Mouse (Mus musculus) right cerebral cortex, postnatal 4 days (tissue): ENCODE data around the gene Nrbf2.

Experiments used
- DNase-seq: peaks from one replicate; pipeline ENCODE4 v3.0.0-alpha.2; 2022

Gene Nrbf2

GRCm38 (mm10) chr10:67291087-67291486 lies 6.0 kb upstream of the Nrbf2 start:
- DNase-seq = no peak

DNA sequence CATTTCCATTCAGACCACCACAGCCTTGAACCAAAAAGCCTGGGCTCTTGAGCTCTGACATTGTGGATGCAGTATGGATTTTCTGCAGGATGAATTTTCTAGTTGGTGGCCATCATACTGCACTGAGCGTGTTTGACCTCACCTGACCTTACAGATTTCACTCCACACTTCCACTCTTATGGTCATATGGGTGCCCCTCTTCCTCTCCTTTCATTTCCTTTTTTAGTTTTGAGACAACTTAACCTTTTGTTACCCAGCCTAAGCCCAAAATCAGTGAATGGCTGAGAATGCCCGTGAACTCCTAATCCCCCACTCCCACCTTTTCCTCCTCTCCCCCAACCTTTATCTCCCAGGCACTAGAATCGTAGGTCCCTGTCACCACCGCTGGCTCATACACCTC lies 5.5 kb upstream of the Nrbf2 start:
- no peak for DNase-seq

DNA sequence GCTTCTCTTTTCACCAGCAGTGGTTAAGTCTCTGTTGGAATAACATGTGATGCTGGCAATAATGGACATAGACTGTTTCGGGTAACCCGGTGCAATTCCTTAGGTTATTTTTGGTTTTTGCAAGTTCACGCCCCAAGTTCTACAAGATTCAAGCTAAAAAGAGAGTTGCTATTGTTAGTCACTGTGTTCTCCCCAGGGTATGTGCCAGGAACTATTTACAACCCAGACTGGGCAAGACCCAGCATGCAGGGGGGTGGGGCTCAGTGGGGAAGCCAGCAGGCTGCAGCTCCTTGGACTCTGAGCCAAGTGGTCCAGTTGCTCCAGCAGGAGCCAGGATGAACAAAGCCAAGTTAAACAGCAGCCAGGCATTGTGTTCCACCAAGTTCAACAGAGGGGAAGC lies 2.8 kb upstream of the Nrbf2 start:
- DNase-seq = peak; percentile 59

GRCm38 (mm10) chr10:67284761-67285175 lies 337 bp downstream of the Nrbf2 start:
- peak; percentile 24 for DNase-seq

DNA sequence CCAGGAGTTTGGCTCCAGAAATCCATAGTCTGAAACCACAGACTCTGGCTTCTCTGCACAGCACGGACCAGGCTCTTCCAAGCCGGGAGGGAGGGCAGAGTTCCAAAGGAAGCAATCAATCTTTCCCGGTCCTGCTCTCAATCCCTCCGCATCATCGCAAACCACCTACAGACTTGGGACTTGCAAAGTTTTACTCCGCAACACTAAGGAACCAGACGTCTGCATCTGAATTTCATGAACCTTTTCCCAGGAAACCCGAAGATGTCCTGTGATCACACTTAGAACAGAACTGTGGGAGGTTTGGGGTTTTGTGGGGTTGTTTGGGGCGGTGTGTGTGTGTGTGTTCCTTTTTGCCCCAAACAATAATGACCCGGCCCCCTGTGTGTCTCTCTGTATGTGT lies 794 bp downstream of the Nrbf2 start:
- peak; percentile 17 for DNase-seq

- no peak for DNase-seq
Observed at GRCm38 (mm10) chr10:67283516-67283915, 1.6 kb downstream of the Nrbf2 start.

- DNase-seq = no peak
Observed at GRCm38 (mm10) chr10:67282531-67282930, 2.6 kb downstream of the Nrbf2 start.

DNA sequence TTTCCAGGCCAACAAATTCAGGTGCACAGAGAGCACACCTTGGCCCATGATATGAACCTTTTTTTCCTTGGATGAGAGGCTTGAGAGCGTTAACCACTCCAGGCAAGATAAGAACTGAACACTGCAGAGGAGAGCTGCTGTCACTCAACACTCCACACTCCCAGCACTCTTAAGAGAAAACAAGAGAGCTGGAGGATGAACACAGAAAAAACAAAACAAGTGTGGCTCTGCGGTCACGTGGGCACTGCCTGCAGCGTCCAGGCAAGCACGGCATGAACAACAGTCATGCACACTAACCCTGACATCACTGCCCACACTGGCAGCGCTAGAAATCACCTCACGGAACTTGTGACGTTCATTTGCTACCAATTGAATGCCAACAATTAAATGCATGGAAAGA lies 3.3 kb downstream of the Nrbf2 start:
- no peak for DNase-seq

DNA sequence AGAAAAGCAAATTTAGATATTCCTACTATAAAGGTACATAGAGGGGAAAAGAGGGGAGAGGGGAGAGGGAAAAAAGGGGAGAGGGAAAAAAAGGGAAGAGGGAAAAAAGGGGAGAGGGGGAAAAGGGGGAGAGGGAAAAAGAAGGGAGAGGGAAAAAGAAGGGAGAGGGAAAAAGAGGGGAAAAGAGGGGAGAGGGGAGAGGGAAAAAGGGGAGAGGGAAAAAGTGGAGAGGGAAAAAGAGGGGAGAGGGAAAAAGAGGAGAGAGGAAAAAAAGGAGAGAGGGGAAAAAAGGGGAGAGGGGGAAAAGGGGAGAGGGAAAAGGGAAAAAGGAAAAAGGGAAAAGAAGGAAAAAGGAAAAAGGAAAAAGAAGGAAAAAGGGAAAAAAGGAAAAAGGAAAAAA lies 9.2 kb downstream of the Nrbf2 start:
- no peak for DNase-seq

- peak; percentile 58 for DNase-seq
Observed at GRCm38 (mm10) chr10:67264852-67265251, 20.3 kb downstream of the Nrbf2 start.

DNA sequence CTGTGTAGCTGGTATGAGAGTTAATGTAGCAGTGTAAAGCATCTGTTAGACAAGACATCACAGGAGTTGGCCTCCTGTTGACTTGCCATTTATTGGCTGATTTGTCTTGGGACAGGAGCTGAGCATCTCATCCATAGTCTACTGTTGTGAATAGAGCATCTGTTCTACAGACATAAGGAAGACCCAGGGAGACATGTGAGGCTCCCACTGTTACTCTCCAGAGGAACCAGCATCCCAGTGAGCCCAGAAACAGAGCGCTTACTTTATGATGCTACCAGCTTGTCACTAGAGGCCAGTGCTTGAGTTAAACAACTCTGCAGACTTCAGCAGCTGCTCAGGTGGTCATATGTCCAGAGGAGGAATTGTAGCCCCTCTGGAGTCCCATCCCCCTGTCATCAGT lies 32.0 kb downstream of the Nrbf2 start:
- no peak for DNase-seq

GRCm38 (mm10) chr10:67252353-67252752 lies 32.8 kb downstream of the Nrbf2 start:
- DNase-seq = no peak

DNA sequence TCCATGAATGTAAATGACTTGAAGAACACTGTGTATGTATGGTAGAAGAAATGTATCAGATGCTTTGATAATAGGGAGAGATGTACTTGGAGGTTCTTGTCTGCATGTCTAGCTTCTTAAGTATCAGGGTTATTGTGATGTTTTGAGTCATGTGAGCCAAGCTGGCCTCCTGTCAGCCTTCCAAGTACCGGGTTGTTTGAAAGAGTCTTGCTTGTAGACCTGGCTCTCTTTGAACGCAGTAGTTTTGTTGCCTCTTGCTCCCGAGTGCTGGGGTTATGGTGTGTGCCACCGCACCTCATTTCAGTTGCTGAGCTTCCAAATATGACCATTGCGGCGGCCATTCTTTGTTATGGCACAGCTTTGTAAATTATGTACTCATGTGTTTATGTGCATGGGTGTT lies 34.3 kb downstream of the Nrbf2 start:
- no peak for DNase-seq

GRCm38 (mm10) chr10:67249486-67249885 lies 35.6 kb downstream of the Nrbf2 start:
- no peak for DNase-seq

- DNase-seq = peak; percentile 73
Observed at GRCm38 (mm10) chr10:67247145-67247544, 38.0 kb downstream of the Nrbf2 start.

GRCm38 (mm10) chr10:67230439-67230838 lies 54.7 kb downstream of the Nrbf2 start:
- DNase-seq = no peak

DNA sequence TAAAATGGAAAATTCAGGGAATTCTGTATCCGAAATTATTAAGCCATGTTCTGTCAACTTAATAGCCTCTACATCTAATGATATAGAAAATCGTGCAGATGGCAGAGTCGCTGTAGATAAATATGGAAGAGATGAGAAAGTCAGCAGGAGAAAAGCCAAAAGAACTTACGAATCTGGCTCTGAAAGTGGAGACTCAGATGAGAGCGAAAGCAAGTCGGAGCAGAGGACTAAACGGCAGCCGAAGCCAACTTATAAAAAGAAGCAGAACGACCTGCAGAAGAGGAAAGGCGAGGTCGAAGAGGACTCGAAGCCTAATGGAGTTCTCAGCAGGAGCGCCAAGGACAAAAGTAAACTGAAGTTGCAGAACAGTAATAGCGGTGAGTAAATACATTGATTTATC lies 58.6 kb downstream of the Nrbf2 start:
- no peak for DNase-seq

- DNase-seq = peak; percentile 15
Observed at GRCm38 (mm10) chr10:67226109-67226508, 59.0 kb downstream of the Nrbf2 start.

DNA sequence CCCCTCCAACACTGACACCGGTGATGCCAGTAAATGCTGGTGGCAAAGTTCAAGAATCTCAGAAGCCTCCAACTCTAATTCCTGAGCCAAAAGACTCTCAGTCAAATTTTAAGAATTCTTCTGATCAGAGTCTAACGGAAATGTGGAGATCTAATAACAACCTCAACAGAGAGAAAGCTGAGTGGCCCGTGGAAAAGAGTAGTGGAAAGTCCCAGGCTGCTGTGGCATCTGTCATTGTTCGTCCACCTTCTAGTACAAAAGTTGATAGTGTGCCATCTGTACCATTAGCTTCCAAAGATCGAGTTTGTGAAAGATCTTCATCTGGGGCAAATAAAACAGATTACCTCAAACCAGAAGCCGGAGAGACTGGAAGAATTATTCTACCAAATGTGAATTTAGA lies 59.6 kb downstream of the Nrbf2 start:
- DNase-seq = no peak

DNA sequence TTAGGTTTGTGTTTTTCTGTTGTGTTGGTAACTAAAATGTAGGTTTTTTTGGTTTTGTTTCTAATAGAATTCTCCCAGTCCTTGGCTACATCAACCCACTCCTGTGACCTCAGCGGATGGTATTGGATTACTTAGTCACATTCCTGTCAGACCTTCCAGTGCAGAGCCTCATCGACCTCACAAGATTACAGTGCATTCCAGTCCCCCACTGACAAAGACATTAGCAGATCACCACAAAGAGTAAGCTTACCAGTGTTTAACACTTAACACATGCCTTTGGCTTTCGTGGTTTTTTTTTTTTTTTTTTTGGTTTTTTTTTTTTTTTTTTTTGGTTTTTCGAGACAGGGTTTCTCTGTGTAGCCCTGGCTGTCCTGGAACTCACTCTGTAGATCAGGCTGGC lies 61.2 kb downstream of the Nrbf2 start:
- DNase-seq = no peak

DNA sequence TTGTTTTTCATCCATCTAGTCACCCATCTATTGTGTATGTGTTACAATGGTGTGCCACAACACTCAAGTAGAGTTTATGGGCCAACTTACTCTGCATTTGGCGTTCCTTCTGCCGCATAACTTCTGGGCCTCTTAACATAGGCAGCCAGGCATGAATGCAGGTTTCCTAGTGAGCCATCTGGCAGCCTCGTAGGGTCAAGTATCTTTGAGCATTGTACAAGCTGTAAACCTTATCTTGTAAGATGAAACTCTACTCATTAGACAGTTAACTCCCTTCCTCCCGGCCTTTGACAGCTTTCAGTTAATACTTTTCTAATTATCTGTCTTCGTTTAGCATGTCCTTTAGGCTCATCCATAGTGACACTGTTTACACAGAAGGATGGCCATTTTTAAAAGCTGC lies 63.8 kb downstream of the Nrbf2 start:
- DNase-seq = no peak

DNA sequence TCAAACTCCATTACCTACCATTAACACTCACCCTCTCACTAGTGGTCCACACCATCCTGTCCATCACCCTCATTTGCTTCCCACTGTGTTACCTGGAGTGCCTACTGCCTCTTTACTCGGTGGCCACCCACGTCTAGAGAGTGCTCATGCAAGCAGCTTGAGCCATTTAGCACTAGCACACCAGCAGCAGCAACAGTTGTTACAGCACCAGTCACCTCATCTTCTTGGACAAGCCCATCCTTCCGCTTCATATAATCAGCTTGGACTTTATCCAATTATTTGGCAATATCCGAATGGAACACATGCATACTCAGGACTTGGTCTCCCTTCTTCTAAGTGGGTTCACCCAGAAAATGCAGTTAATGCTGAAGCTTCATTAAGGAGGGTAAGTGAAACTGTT lies 64.9 kb downstream of the Nrbf2 start:
- DNase-seq = no peak

GRCm38 (mm10) chr10:67218873-67219565 lies 66.1 kb downstream of the Nrbf2 start:
- DNase-seq = no peak

DNA sequence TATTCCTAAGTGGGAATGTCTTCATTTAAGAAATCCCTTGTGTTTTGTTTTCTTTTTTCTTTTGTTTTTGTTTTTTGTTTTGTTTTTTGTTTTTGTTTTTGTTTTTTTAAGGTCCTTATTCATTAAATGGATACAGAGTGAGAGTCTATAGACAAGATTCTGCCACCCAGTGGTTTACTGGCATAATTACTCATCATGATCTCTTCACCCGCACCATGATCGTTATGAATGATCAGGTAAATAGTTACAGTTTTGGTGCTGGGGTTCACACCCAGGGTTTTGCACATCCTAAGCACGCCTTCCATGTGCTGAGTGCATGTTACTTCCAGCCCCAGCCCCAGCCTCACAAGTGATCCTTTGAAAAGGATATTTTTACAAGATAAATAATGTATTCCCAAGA lies 68.2 kb downstream of the Nrbf2 start:
- no peak for DNase-seq
